Mouse (Mus musculus) hindbrain, embryonic 14.5 days (tissue): ENCODE data around the gene Crip1. TPM values are rescaled to one million over a fixed set of nuclear protein-coding genes. Genes with fewer than 3 reads are reported as not detected.

Experiments used
- ATAC-seq: fragments of 200-750 bp; cut with Nextera tagmentation; 2 replicates; pipeline ENCODE4 v1.8.0; 2017; ENCODE audit warnings: moderate number of reproducible peaks, mild to moderate bottlenecking, moderate TSS enrichment, moderate library complexity; ENCODE audit not compliant: low FRiP score
- DNase-seq: peaks from one replicate; pipeline ENCODE4 v3.0.0-alpha.2; 2015; ENCODE audit warnings: low spot score
- H3K27ac ChIP-seq: fragments of 300-500 bp; sonication (generic); 2 replicates; pipeline ENCODE4 v1.5.1; 2014; ENCODE audit warnings: mild to moderate bottlenecking, moderate library complexity
- H3K27me3 ChIP-seq: fragments of 300-500 bp; sonication (generic); 2 replicates; pipeline ENCODE4 v1.6.1; 2014; ENCODE audit warnings: mild to moderate bottlenecking, low read length, mixed read lengths; ENCODE audit not compliant: control insufficient read depth, insufficient read depth
- H3K36me3 ChIP-seq: fragments of 300-500 bp; sonication (generic); replicated peaks from 2 replicates; pipeline ENCODE4 v1.6.1; 2014; ENCODE audit not compliant: control insufficient read depth, insufficient read depth
- H3K4me1 ChIP-seq: fragments of 300-500 bp; sonication (generic); replicated peaks from 2 replicates; pipeline ENCODE4 v1.6.1; 2014; ENCODE audit warnings: antibody characterized with exemption, low read length, mixed read lengths; ENCODE audit not compliant: control insufficient read depth, insufficient read depth
- H3K4me2 ChIP-seq: fragments of 300-500 bp; sonication (generic); replicated peaks from 2 replicates; pipeline ENCODE4 v1.6.1; 2014; ENCODE audit warnings: mild to moderate bottlenecking, moderate library complexity
- H3K4me3 ChIP-seq: fragments of 300-500 bp; sonication (generic); replicated peaks from 2 replicates; pipeline ENCODE4 v1.5.1; 2014; ENCODE audit warnings: mild to moderate bottlenecking, low read length
- H3K9ac ChIP-seq: fragments of 300-500 bp; sonication (generic); 2 replicates; pipeline ENCODE4 v1.6.1; 2014
- H3K9me3 ChIP-seq: fragments of 300-500 bp; sonication (generic); 2 replicates; pipeline ENCODE4 v1.6.1; 2016; ENCODE audit warnings: low read length; ENCODE audit not compliant: control insufficient read depth
- WGBS: fragments of 180-500 bp; shearing (Covaris S2); extraction: QIAGEN DNeasy Blood & Tissue Kit; methylation state at CpG from one replicate; pipeline ENCODE4 v1.1.7; 2014; 5-methylcytosine and 5-hydroxymethylcytosine counted together
- polyA plus RNA-seq: library from polyadenylated mRNA; unstranded; fragments of >200 nt; fragmentation: Nextera tagmentation; extraction: Ambion mirVana; gene quantifications from 2 replicates; pipeline ENCODE4 v1.2.1, GENCODE M21; 2014

Crip1 gene
- polyA plus RNA-seq, 1 experiment from 2014 or later: 34.4 TPM

DNA sequence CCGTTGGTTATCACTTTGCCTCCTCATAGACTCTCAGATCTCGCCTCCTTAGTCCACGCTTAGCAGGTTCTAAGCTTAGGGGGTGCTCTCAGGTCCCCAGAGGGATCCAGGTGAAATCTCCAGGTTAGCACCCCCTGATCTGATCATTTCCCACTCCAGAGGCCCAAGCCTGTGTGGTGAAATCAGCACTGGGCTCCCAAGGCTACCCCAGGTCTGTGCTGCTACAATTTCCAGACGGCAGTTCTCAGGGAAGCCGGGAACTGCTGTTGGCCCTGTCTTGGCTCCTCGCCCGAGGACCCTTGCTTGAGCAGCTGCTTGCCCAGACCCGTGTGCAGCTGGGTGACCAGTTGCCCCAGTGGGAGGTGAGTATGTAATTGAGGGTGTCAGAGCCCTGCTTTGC, 10.9 kb downstream of the Crip1 start:
- 40% methylated on average over 8 of the region's 8 CpGs for WGBS
- Histone ChIP-seq H3K27me3 (0 out of 2 replicates have a peak, but pooled peaks cover 8% of the 10 kb centered on the region), H3K4me1 (peaks cover 17% of the 10 kb centered on the region), H3K27ac (no peak overlapping the region), H3K36me3 (no peaks in the 10 kb centered on the region), H3K4me3 (peak overlapping the region; percentile 50), H3K9me3 (no peaks in the 10 kb centered on the region), H3K4me2 (peak overlapping the region; percentile 82), H3K9ac (no peak overlapping the region)
- no peak for ATAC-seq
- no peak for DNase-seq

DNA sequence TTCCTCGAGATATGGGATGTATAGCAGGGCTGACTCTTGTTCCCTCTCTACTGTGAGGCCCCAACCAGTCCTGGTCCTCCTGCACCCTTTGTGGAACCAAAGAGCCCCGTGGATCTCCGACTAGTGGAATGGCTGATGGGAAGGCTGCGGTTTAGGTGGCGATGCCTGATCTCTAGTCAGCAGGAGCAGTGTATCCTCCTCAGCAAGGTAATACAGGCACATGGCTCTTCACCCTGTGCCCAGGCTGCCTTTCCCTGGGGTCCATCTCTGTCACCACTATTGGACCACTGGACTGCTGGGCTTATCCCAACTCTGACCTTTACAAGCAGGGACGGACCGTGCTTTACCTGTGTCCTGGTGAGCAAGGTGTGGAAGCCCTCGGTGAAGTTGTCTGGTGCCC, 11.4 kb downstream of the Crip1 start:
- DNase-seq (no peak), ATAC-seq (no peak)
- Histone ChIP-seq H3K4me2 (peak overlapping the region; percentile 82; the same call in 1 of the 2 replicates), H3K27ac (no peak overlapping the region), H3K27me3 (0 out of 2 replicates have a peak, but pooled peaks cover 3% of the 10 kb centered on the region), H3K36me3 (no peaks in the 10 kb centered on the region), H3K9me3 (no peaks in the 10 kb centered on the region), H3K4me3 (no peak overlapping the region), H3K9ac (no peak overlapping the region), H3K4me1 (peaks cover 17% of the 10 kb centered on the region)
- 94% methylated on average over 8 of the region's 8 CpGs for WGBS

DNA sequence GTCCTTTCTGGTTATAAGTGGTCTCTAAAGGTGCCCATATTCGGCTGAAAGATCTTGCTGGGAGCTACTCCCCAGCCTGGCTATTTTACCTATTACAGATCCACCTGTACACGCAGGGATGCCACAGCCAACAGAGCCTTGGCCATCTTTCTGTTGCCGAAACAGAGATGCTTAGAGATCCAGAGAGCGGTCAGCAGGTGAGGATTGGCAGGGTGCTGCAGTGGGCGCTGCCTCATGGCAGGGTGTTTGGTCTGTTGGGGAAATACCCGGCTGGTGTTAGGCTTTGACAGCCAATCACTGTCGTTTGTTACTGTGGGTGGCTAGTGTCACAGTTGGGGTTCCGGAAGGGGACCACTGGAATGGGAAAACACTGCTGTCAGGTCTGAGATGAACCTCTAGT, 11.9 kb downstream of the Crip1 start:
- peaks cover 17% of the 10 kb centered on the region for H3K4me1 ChIP-seq
- no peak overlapping the region for H3K9ac ChIP-seq
- H3K27ac ChIP-seq: no peak overlapping the region
- no peak overlapping the region for H3K4me3 ChIP-seq
- no peaks in the 10 kb centered on the region for H3K27me3 ChIP-seq
- no peaks in the 10 kb centered on the region for H3K36me3 ChIP-seq
- ATAC-seq (no peak), DNase-seq (no peak)
- no peaks in the 10 kb centered on the region for H3K9me3 ChIP-seq
- WGBS: 93% methylated on average over 8 of the region's 8 CpGs
- H3K4me2 ChIP-seq: no peak overlapping the region

DNA sequence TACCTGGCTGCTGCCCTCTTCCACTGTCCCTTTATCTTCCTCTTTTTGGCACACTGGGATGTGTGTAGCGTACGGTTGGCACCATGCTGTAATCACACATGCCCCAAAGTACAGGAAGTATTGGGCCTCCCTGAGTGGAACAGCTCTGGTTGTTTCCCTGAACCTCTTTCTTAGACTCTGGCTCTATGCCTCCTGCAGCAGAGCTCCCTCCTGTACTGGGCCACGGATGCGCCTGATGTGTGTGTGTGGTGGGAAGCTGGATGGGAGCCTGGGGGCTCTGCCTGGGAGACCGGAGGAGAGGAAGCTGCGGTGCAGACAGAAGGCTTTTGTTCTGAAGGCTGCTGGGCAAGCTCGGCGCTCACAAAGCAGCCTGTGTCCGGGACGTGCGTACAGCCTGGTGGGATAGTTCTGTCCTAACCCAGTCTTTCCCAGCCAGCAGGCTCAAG, 17.5 kb downstream of the Crip1 start:
- no peak overlapping the region for H3K9ac ChIP-seq
- H3K4me2 ChIP-seq: no peak overlapping the region
- WGBS: 64% methylated on average over 11 of the region's 11 CpGs
- ATAC-seq: peak; percentile 81
- peak overlapping the region; percentile 78 for H3K27ac ChIP-seq
- DNase-seq: peak; percentile 42
- no peak overlapping the region for H3K4me3 ChIP-seq
- no peaks in the 10 kb centered on the region for H3K27me3 ChIP-seq
- H3K36me3 ChIP-seq: no peaks in the 10 kb centered on the region
- no peaks in the 10 kb centered on the region for H3K9me3 ChIP-seq
- H3K4me1 ChIP-seq: 0 out of 2 replicates have a peak, but pooled peaks cover 4% of the 10 kb centered on the region

DNA sequence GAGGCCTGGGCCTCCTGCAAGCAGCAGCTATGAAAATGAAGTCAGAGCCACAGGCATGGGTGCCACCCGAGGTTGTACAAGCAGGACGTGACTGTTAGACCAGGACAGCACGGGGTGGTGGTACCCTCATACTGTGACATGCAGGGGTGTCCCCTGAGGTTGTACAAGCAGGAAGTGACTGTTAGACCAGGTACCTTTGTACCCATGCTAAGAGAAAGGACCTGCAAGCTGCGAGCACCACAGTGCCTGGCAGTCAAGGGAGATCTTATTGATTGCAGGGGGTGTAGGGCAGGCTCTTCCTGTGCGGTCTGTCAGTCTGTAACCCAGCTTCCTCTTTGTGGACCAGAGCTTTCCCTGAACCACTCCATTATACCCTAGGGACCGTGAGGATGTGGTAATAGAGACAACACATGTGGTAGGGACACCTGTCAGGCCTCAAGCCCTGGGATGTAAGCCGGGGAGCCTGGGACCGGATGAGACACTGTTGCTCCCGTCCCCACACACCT, 22.0 kb downstream of the Crip1 start:
- WGBS: 83% methylated on average over 9 of the region's 9 CpGs
- no peaks in the 10 kb centered on the region for H3K9me3 ChIP-seq
- no peak overlapping the region for H3K4me2 ChIP-seq
- H3K36me3 ChIP-seq: no peaks in the 10 kb centered on the region
- H3K27ac ChIP-seq: no peak overlapping the region
- ATAC-seq: no peak
- 0 out of 2 replicates have a peak, but pooled peaks cover 4% of the 10 kb centered on the region for H3K4me1 ChIP-seq
- H3K9ac ChIP-seq: no peak overlapping the region
- no peaks in the 10 kb centered on the region for H3K27me3 ChIP-seq
- DNase-seq: no peak
- no peak overlapping the region for H3K4me3 ChIP-seq

DNA sequence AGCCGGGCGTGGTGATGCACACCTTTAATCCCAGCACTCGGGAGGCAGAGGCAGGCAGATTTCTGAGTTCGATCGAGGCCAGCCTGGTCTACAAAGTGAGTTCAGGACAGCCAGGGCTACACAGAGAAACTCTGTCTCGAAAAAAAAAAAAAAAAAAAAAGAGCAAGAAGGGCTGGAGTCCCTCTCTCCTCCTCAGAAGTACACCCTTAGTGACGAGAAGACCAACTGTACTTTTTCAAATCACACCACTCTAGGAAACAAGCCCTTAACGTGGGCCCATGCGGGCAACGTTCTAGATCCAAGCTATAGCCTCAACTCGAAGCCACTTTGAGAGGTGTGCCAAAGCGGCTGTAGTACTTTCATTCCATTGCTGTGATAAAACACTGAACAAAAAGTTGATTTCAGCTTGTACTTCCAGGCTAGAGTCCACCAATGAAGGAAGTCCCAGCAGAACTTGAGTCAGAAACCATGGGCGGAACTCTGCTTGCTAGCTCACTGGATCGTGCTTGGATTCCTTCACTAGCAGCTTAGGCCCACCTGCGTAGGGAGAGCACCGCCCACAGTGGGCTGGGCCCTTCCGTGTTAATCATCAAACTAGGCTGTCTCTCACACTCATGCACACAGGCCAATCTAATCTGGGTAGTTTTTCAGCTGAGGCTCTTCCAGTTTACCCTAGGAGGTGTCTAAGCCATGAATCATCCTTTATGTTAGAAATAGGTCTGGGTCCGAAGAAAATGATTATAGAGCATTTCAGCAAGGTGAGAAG, 31.0 kb downstream of the Crip1 start:
- Histone ChIP-seq H3K9ac (no peak overlapping the region), H3K36me3 (no peaks in the 10 kb centered on the region), H3K27me3 (no peaks in the 10 kb centered on the region), H3K9me3 (no peaks in the 10 kb centered on the region), H3K27ac (no peak overlapping the region), H3K4me1 (no peaks in the 10 kb centered on the region), H3K4me3 (no peak overlapping the region), H3K4me2 (no peak overlapping the region)
- 92% methylated on average over 18 of the region's 18 CpGs for WGBS
- DNase-seq: no peak
- ATAC-seq: no peak

DNA sequence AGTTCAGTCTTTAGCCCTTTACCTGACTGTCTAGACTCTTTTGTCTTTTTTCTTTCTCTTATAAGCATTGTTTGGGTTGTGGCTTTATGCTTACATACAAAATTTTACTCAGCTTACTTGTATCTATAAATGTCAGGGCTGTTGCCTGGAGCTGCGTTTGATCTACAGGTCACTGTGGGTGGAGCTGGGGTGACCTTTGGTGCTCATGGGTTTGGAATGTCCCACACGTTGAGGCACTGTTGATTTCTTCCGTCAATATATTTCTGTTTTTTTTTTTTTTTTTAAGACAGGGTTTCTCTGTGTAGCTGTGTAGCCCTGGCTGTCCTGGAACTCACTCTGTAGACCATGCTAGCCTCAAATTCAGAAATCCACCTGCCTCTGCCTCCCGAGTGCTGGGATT, 34.9 kb downstream of the Crip1 start:
- Histone ChIP-seq H3K4me3 (no peak overlapping the region), H3K9me3 (no peaks in the 10 kb centered on the region), H3K9ac (no peak overlapping the region), H3K36me3 (no peaks in the 10 kb centered on the region), H3K27ac (no peak overlapping the region), H3K4me1 (no peaks in the 10 kb centered on the region), H3K4me2 (no peak overlapping the region), H3K27me3 (no peaks in the 10 kb centered on the region)
- ATAC-seq (no peak), DNase-seq (no peak)
- WGBS: 76% methylated on average over 4 of the region's 4 CpGs

DNA sequence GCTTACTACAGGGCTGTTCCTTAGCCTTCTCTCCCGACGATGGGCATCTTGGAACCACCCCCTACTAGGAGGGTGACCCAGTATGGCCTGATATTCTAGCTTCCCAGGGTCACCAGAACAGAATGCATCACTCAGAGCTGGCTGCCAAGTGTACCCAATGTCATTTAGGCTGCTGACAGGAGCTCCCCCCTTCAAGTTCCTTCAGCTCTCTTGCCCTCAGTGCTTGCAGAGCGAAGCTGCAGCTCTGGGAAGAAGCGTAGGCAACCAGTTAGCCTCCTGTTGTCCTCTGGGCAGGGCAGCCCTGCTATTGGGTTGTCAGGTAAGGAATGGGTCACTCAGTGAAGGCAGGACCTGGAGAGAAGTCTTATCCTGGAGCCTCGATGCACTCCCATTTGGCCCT, 38.8 kb downstream of the Crip1 start:
- peak overlapping the region; percentile 75; the same call in 1 of the 2 replicates for H3K4me3 ChIP-seq
- H3K4me1 ChIP-seq: peaks cover 18% of the 10 kb centered on the region
- H3K27ac ChIP-seq: no peak overlapping the region
- H3K4me2 ChIP-seq: peak overlapping the region; percentile 59
- peaks cover 18% of the 10 kb centered on the region for H3K36me3 ChIP-seq
- ATAC-seq (no peak), DNase-seq (no peak)
- H3K27me3 ChIP-seq: no peaks in the 10 kb centered on the region
- WGBS: 74% methylated on average over 5 of the region's 5 CpGs
- H3K9ac ChIP-seq: no peak overlapping the region
- peaks cover 3% of the 10 kb centered on the region; the same call in 1 of the 2 replicates for H3K9me3 ChIP-seq

DNA sequence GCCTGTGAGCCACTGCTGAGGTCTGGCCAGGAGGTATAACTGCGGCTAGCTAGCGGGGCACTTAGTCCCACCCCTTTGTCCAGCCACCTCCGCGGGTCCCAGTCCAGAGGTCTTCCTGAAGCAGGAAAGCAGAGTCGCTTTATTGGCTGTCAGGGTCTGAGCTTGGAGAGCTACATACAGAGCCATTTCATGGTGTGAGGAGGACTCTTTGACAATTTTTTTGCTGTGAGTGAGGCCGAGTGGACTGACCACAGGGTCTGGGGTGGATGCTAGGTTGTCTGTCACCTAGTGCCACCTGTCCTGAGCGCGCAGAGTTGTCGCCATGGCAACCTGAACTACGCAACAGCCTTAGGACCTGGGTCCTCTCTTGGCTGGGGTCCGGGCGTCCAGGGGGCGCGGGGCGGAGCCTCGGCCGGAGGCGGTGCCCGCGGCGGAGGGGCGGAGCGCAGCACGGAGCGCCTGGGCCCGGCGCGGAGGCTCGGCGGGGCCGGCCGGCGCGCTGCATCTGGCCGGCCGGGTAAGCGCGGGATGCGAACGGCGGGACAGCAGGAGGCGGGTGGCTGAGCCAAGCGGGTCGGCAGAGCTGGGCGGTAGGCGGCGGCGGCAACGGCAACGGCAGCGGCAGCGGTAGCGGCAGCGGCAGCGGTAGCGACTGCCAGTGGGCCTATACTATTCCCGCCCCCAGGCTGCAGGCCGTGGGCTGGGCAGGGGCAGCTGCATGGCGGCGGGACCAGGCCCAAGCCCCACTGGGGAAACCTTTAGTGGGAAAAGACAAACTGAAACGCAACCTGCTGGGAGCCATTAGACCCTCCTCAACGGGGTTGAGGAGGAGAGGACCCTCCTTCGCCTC, 39.6 kb downstream of the Crip1 start, which contains the start of gene Tmem121:
TSS of gene Tmem121 (plus strand) at position 489 of the 850 bp plus-strand sequence.
- Histone ChIP-seq H3K4me1 (peaks cover 18% of the 10 kb centered on the region), H3K4me3 (peak within 1 kb of the TSS; percentile 75), H3K27me3 (no peaks in the 10 kb centered on the region), H3K27ac (peak within 1 kb of the TSS; percentile 66; the same call in 1 of the 2 replicates), H3K36me3 (peaks cover 26% of the 10 kb centered on the region), H3K9ac (peak within 1 kb of the TSS; percentile 88), H3K9me3 (peaks cover 3% of the 10 kb centered on the region; the same call in 1 of the 2 replicates), H3K4me2 (peak within 1 kb of the TSS; percentile 59)
- WGBS: 2% methylated on average over 54 of the region's 63 CpGs
- DNase-seq: peak; percentile 59
- ATAC-seq: peak; percentile 70
